Mouse (Mus musculus): ENCODE results near the gene Sgo1. TPM values are rescaled to one million over a fixed set of nuclear protein-coding genes. Genes with fewer than 3 reads are reported as not detected.
"Not testable (repeated sequence)": the region's sequence is repeated elsewhere in the genome, so short reads cannot be mapped to it uniquely, and the experiment has no call there.

The Sgo1 gene
- polyA plus RNA-seq, 1 experiment from 2014 or later = 4.0 TPM

GRCm38 (mm10) chr17:53664267-53664666 is 24.9 kb downstream of the Sgo1 start:
- Histone ChIP-seq H3K36me3 (peaks cover 43% of the 10 kb centered on the region), H3K9me3 (replicated peaks) (no peaks in the 10 kb centered on the region), H3K27me3 (replicated peaks) (no peaks in the 10 kb centered on the region), H3K4me2 (no peak overlapping the region), H3K9ac (replicated peaks) (no peak overlapping the region), H3K4me3 (replicated peaks) (no peak overlapping the region), H3K27ac (replicated peaks) (no peak overlapping the region), H3K4me1 (no peaks in the 10 kb centered on the region)
- ATAC-seq (ENCODE audit: low FRiP score) = no peak
- 90% methylated on average over 3 of the region's 3 CpGs for WGBS

DNA sequence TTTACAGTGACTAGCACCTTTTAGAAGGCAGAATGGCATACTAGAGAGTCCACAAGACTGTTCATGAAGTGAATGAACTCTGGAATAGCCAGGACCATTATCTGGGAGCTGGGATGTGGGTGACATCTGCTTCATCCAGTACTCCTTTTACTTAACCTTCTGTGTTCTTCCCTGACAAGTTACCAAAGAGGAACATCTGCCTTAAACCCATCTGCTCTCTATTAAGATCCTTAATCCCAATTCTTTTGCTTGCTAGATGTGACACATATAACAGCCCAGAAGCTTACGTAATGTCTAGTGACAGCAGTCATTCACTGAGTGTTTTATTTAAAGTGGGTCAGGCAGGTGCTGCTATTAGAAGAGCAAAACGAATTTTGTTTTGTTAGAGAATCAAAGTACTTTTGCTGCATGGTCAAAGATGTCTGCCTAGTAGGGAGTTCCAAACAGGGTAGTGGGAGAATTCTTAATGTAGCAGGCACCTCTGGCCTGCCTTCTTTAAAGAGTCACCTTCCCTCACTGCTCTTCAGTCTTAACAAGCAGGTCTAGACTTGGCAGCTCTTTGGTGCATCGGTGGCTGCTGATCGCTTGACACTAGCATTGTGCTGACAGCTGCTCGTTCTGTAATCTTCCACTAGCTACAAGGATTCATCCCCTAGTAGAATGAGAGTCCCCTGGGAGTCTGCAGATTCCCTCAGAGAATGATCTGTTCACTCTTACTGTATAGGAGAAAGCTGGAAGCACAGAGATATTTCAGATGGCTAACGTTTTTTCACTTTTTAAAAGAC is 27.9 kb downstream of the Sgo1 start:
- 73% methylated on average over 6 of the region's 6 CpGs for WGBS
- no peaks in the 10 kb centered on the region for H3K27me3 ChIP-seq (replicated peaks)
- no peak overlapping the region for H3K9ac ChIP-seq (replicated peaks)
- H3K9me3 ChIP-seq (replicated peaks) = no peaks in the 10 kb centered on the region
- no peaks in the 10 kb centered on the region for H3K4me1 ChIP-seq
- no peak overlapping the region for H3K4me3 ChIP-seq (replicated peaks)
- peaks cover 39% of the 10 kb centered on the region for H3K36me3 ChIP-seq
- H3K4me2 ChIP-seq = no peak overlapping the region
- no peak overlapping the region for H3K27ac ChIP-seq (replicated peaks)
- ATAC-seq (ENCODE audit: low FRiP score) = no peak

GRCm38 (mm10) chr17:53659738-53660137 is 29.4 kb downstream of the Sgo1 start:
- no peaks in the 10 kb centered on the region for H3K4me1 ChIP-seq
- H3K4me2 ChIP-seq = no peak overlapping the region
- 37% methylated on average over 4 of the region's 4 CpGs for WGBS
- H3K9me3 ChIP-seq (replicated peaks) = no peaks in the 10 kb centered on the region
- no peak overlapping the region for H3K27ac ChIP-seq (replicated peaks)
- peak; percentile 82; the same call in 1 of the 2 replicates for ATAC-seq (ENCODE audit: low FRiP score)
- H3K9ac ChIP-seq (replicated peaks) = no peak overlapping the region
- H3K4me3 ChIP-seq (replicated peaks) = no peak overlapping the region
- peaks cover 41% of the 10 kb centered on the region; the same call in 1 of the 2 replicates for H3K36me3 ChIP-seq
- H3K27me3 ChIP-seq (replicated peaks) = no peaks in the 10 kb centered on the region

DNA sequence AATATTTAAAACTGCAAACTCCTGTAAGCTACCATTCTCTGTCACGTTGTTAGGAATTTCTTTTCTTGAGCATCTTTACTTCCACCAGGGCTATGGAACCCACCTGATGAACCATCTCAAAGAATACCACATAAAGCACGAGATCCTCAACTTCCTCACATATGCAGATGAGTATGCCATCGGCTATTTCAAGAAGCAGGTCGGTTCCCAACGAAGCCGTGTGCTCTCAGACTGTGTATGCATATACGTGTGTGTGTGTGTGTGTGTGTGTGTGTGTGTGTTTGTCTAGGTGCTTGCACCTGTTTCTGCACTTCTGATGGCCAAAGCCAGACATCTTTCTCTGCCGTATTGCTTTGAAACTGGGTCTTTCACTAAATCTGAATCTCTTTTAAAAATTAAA is 29.9 kb downstream of the Sgo1 start:
- no peak overlapping the region for H3K4me3 ChIP-seq (replicated peaks)
- H3K36me3 ChIP-seq = peaks cover 44% of the 10 kb centered on the region; the same call in 1 of the 2 replicates
- no peaks in the 10 kb centered on the region for H3K9me3 ChIP-seq (replicated peaks)
- no peaks in the 10 kb centered on the region for H3K27me3 ChIP-seq (replicated peaks)
- no peaks in the 10 kb centered on the region for H3K4me1 ChIP-seq
- H3K4me2 ChIP-seq = no peak overlapping the region
- no peak overlapping the region for H3K9ac ChIP-seq (replicated peaks)
- H3K27ac ChIP-seq (replicated peaks) = no peak overlapping the region
- 0 out of 2 replicates have a peak, but pooled peaks have one; percentile 47 for ATAC-seq (ENCODE audit: low FRiP score)
- 76% methylated on average over 8 of the region's 8 CpGs for WGBS

DNA sequence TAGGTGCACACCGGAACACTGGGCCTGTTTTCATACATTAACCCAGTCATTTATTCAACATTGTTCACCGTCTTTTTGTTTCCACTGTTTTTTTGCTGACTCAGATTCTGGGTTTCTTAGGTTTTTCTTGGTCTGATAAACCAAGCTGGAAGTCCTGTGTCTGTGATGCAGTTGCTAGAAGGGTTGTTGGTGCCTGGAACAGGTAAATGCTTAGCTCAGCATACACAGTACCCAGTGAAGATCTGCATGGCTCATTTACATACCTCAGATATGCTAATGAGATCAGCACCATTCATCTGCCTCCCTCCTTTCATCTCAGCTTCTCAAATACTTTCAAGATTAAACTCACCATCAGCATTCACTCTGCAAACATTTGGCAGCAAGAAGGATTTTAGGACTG is 30.5 kb downstream of the Sgo1 start:
- H3K9me3 ChIP-seq (replicated peaks) = no peaks in the 10 kb centered on the region
- no peaks in the 10 kb centered on the region for H3K4me1 ChIP-seq
- H3K4me3 ChIP-seq (replicated peaks) = no peak overlapping the region
- WGBS = 83% methylated on average over 2 of the region's 2 CpGs
- no peak overlapping the region for H3K27ac ChIP-seq (replicated peaks)
- ATAC-seq (ENCODE audit: low FRiP score) = no peak
- no peak overlapping the region for H3K4me2 ChIP-seq
- H3K36me3 ChIP-seq = peaks cover 46% of the 10 kb centered on the region; the same call in 1 of the 2 replicates
- no peak overlapping the region for H3K9ac ChIP-seq (replicated peaks)
- no peaks in the 10 kb centered on the region for H3K27me3 ChIP-seq (replicated peaks)

GRCm38 (mm10) chr17:53657391-53657790 is 31.7 kb downstream of the Sgo1 start:
- H3K9me3 ChIP-seq (replicated peaks); H3K27me3 ChIP-seq (replicated peaks); ATAC-seq (ENCODE audit: low FRiP score); H3K9ac ChIP-seq (replicated peaks); H3K27ac ChIP-seq (replicated peaks); H3K4me2 ChIP-seq; H3K4me3 ChIP-seq (replicated peaks); H3K4me1 ChIP-seq: not testable (repeated sequence)
- peaks cover 49% of the 10 kb centered on the region; the same call in 1 of the 2 replicates for H3K36me3 ChIP-seq
- 75% methylated on average over 2 of the region's 2 CpGs for WGBS

DNA sequence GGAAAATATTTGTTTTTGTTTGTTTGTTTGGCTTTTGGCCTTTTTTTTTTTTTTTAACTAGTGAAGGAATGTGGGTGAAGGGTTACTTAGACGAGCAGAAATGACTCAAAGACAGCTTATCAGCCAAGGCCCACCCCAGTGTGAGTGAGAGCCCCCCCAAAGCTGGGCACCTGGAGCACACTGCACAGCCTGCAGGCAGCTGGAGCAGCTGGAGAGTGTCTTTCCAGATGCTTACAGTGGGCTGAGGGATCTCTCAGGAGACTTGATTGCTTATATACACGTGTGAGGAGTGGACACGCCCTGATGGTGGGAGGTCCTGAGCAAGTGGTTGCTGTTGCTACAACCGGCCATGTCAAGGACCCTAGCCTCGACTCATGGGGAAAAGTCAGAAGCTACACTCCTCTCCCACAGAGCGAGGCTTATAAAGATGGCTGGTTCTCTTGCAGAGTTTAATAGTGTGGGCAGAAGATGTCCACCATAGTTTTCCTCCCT is 32.7 kb downstream of the Sgo1 start:
- no peak overlapping the region for H3K27ac ChIP-seq (replicated peaks)
- no peaks in the 10 kb centered on the region for H3K4me1 ChIP-seq
- peaks cover 46% of the 10 kb centered on the region; the same call in 1 of the 2 replicates for H3K36me3 ChIP-seq
- no peak overlapping the region for H3K4me2 ChIP-seq
- WGBS = 73% methylated on average over 6 of the region's 6 CpGs
- no peak overlapping the region for H3K9ac ChIP-seq (replicated peaks)
- no peak overlapping the region for H3K4me3 ChIP-seq (replicated peaks)
- ATAC-seq (ENCODE audit: low FRiP score) = no peak
- no peaks in the 10 kb centered on the region for H3K27me3 ChIP-seq (replicated peaks)
- H3K9me3 ChIP-seq (replicated peaks) = no peaks in the 10 kb centered on the region

DNA sequence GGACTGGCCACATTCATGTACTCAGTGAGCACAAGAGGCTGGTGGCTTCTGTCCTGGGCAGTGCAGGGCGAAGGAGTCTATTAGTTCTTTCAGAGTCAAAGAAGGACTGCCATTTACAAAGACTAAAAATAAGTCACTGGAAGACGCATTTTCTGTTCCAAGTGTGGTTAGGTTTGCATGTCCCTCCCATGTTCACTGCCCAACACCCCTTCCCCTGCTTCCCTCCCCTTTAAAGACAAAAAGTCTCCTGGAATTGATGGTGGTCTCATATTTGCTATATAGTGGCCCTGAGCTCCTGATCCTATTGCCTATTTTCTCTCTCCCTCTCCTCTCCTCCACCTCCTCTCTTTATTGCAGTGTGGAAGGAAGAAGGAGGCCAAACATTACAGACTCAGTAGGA is 33.2 kb downstream of the Sgo1 start:
- 88% methylated on average over 2 of the region's 2 CpGs for WGBS
- H3K4me2 ChIP-seq = no peak overlapping the region
- no peak overlapping the region for H3K27ac ChIP-seq (replicated peaks)
- no peaks in the 10 kb centered on the region for H3K4me1 ChIP-seq
- H3K36me3 ChIP-seq = peaks cover 42% of the 10 kb centered on the region; the same call in 1 of the 2 replicates
- H3K27me3 ChIP-seq (replicated peaks) = no peaks in the 10 kb centered on the region
- no peak overlapping the region for H3K4me3 ChIP-seq (replicated peaks)
- no peak for ATAC-seq (ENCODE audit: low FRiP score)
- H3K9me3 ChIP-seq (replicated peaks) = no peaks in the 10 kb centered on the region
- H3K9ac ChIP-seq (replicated peaks) = no peak overlapping the region

GRCm38 (mm10) chr17:53655081-53655480 is 34.1 kb downstream of the Sgo1 start:
- H3K4me3 ChIP-seq (replicated peaks) = no peak overlapping the region
- H3K4me1 ChIP-seq = no peaks in the 10 kb centered on the region
- H3K4me2 ChIP-seq = no peak overlapping the region
- no peaks in the 10 kb centered on the region for H3K27me3 ChIP-seq (replicated peaks)
- 86% methylated on average over 6 of the region's 6 CpGs for WGBS
- H3K36me3 ChIP-seq = peaks cover 36% of the 10 kb centered on the region; the same call in 1 of the 2 replicates
- H3K9ac ChIP-seq (replicated peaks) = no peak overlapping the region
- H3K9me3 ChIP-seq (replicated peaks) = no peaks in the 10 kb centered on the region
- no peak overlapping the region for H3K27ac ChIP-seq (replicated peaks)
- no peak for ATAC-seq (ENCODE audit: low FRiP score)

DNA sequence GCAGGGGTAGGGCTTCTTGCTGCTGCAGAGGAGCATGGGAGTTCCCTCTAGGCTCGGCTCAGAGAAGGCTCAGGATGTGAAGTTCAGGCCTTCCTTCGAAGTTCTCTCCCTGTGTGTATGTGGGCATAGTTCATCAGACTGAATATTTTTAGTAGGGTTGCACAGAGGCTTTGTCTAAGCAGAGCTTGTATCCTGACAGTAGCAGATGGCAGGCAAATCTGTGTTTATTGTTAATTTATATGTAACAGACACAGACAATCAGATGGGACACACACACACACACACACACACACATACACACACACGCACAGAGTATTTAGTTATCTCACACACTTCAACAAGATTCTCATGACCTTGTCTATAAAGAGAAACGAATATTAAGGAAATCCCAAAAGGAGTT is 34.5 kb downstream of the Sgo1 start:
- H3K4me1 ChIP-seq = no peaks in the 10 kb centered on the region
- no peaks in the 10 kb centered on the region for H3K27me3 ChIP-seq (replicated peaks)
- no peak overlapping the region for H3K4me2 ChIP-seq
- ATAC-seq (ENCODE audit: low FRiP score) = no peak
- H3K9ac ChIP-seq (replicated peaks) = no peak overlapping the region
- H3K4me3 ChIP-seq (replicated peaks) = no peak overlapping the region
- peaks cover 32% of the 10 kb centered on the region; the same call in 1 of the 2 replicates for H3K36me3 ChIP-seq
- no peak overlapping the region for H3K27ac ChIP-seq (replicated peaks)
- 90% methylated on average over 4 of the region's 4 CpGs for WGBS
- H3K9me3 ChIP-seq (replicated peaks) = no peaks in the 10 kb centered on the region

DNA sequence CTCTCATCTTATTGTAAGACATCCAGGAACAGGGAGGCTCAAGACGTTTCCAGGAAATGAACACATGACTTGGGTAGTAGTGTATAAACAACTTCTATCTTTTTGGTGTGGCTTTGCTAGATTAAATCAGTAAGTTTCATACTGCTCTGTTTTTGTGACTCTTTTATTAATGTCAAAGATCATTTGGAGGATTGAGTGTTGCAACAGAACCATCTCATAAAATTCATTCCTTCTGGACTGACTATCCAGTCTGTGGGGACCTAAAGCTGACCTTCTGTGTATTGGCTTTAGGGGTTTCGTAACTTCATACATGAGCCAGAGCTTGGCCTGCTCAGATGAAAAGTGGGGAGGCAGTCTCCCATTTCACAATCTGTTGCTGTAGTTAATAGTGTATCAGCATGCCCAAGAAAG is 38.9 kb downstream of the Sgo1 start:
- Histone ChIP-seq H3K27ac (replicated peaks) (no peak overlapping the region), H3K27me3 (replicated peaks) (no peaks in the 10 kb centered on the region), H3K9me3 (replicated peaks) (no peaks in the 10 kb centered on the region), H3K9ac (replicated peaks) (no peak overlapping the region), H3K4me1 (no peaks in the 10 kb centered on the region), H3K4me3 (replicated peaks) (no peak overlapping the region), H3K36me3 (peaks cover 36% of the 10 kb centered on the region), H3K4me2 (no peak overlapping the region)
- ATAC-seq (ENCODE audit: low FRiP score) = no peak
- WGBS = 81% methylated on average over 2 of the region's 2 CpGs

GRCm38 (mm10) chr17:53643360-53643759 is 45.8 kb downstream of the Sgo1 start:
- Histone ChIP-seq H3K27me3 (replicated peaks) (no peaks in the 10 kb centered on the region), H3K4me3 (replicated peaks) (no peak overlapping the region), H3K4me2 (no peak overlapping the region), H3K36me3 (peaks cover 55% of the 10 kb centered on the region), H3K27ac (replicated peaks) (no peak overlapping the region), H3K4me1 (no peaks in the 10 kb centered on the region), H3K9ac (replicated peaks) (no peak overlapping the region), H3K9me3 (replicated peaks) (no peaks in the 10 kb centered on the region)
- WGBS = 87% methylated on average over 4 of the region's 4 CpGs
- no peak for ATAC-seq (ENCODE audit: low FRiP score)

Measured in neural tube, embryonic 15.5 days (tissue).